Mouse (Mus musculus): Measurements from ENCODE around the gene Lgi1. TPM values are rescaled to one million over a fixed set of nuclear protein-coding genes. Genes with fewer than 3 reads are reported as not detected.

Lgi1 gene
- total RNA-seq, 2 experiments from 2014 or later, result not detected

DNA sequence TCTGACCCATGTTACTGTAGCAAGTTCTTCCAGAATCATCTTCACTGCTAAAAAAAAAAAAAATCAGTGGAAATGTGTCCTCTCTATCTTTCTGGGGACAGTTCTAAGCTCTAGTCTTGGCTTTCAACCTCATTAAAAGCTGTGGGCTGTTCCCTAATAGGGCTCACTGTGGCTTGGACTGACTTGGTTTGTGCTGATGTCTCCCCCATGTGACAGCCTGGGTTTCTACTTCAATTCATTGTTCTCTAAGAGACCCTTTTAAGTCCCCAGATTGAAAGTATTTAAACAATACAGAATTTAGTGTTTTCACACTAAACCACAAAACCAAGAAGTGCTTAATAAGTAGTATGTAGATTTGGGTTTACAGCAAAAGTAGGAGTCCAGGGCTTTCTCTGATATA, 59.4 kb downstream of the Lgi1 start:
- no peak for ATAC-seq (replicated peaks; ENCODE audit: low FRiP score, poor library complexity, severe bottlenecking)

DNA sequence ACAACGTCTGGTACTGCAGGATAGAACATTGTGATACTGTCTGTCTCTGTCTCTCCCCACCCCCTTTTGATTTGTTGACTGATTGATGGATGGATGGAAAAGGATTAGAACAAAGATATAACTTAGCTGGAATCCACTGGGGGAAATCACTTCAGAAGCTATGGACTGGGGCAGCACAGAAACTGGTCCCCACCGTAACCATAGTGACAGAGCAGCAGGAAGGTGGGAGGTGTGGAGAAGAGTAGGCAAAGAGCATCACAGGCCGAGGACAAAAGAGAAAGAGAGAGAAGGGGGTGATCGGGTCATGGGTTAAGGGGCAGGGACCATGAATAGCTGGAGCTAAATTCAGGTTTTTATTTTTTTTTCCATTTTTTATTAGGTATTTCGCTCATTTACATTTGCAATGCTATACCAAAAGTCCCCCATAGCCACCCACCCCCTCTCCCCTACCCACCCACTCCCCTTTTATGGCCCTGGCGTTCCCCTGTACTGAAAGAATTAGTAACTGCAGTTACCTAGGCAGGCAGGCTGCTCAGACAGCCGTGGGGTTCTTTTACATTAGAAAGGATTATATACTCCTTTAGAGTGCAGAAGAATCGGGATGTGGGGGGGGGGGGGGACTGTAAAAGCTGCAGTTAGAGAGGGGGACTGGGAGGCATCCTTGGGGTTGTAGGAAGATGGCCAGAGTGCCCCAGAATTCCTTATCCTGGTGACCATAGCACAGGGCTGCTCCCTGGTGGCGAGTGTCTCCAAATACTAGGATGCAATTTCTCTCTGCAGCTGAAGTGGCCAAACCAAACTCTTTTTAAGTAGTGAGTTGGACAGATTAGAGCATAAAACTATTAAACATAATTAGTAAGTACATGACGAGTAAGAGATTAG, 60.1 kb downstream of the Lgi1 start:
- ATAC-seq (replicated peaks; ENCODE audit: low FRiP score, poor library complexity, severe bottlenecking), result no peak

DNA sequence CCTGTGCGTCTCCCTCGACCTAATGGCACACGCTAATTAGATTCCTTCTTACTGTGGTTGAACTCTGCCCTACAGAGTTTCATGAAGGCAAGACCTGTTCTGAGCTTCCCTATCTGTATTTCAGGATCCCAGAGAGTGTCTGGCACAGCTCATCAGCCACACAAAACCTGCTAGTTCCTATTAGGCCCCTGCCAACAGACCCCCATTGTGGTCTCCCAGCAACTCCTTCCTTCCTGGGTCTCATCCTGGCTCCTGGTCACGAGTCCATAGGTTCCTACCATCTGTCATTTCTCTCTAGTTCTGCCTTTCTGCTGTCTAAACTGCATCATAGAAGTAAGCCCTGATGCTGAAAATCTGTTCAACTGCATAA, 60.7 kb downstream of the Lgi1 start:
- no peak for ATAC-seq (replicated peaks; ENCODE audit: low FRiP score, poor library complexity, severe bottlenecking)

DNA sequence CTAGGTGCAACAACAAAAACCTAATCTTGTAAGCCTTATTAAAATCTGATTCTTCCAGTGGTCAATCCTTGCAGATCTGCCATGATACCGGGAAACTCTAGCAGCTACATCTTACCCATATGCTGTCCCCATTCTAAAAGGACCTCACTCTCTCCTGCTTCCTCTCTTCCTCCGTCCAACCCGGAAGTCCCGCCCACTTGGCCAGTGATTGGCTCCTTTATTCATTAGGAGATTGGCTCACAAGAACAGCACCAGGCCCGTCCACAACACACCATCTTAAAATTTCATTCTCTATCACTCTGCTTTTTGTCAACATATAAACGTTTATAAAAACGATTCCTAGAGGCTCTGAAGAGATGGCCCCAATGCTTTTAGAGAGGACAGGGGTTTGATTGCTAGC, 61.5 kb downstream of the Lgi1 start:
- ATAC-seq (replicated peaks; ENCODE audit: low FRiP score, poor library complexity, severe bottlenecking), result no peak

DNA sequence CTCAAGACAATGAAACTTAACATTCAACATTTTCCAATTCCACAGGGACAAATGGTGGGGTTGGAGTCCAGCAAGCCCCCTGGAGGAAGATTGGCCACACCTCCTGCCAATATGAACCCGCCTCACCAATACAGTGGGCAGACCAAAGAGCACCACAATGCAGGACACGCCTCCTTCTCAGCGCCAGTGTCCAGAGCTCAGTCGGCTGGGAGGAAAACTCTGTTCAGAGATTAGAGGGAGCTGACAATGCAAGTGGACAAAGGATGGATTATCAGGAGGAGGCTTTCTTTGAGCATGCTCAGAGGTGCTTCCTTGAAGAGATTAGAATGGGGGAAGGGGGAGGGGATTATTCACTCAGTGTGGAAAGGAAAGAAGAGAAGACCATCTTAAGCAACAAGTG, 62.7 kb downstream of the Lgi1 start:
- no peak for ATAC-seq (replicated peaks; ENCODE audit: low FRiP score, poor library complexity, severe bottlenecking)

DNA sequence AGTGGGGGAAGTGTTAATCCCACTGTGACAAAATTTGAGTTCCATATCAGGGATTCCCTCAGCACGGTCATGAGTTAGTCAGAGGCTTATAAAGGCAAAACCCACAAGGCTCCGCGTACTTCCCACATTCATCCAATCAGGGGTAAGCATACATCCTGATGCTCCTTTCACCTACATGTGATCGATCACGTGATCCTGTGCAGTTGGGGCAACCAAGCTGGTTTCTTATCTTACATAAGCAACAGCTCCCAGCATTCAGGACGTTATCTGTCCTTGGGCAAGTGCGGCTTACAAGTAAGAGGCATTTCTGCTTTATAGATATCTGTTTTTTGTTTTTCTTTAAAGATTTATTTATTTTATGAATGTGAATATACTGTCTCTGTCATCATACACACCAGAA, 63.7 kb downstream of the Lgi1 start:
- no peak for ATAC-seq (replicated peaks; ENCODE audit: low FRiP score, poor library complexity, severe bottlenecking)

DNA sequence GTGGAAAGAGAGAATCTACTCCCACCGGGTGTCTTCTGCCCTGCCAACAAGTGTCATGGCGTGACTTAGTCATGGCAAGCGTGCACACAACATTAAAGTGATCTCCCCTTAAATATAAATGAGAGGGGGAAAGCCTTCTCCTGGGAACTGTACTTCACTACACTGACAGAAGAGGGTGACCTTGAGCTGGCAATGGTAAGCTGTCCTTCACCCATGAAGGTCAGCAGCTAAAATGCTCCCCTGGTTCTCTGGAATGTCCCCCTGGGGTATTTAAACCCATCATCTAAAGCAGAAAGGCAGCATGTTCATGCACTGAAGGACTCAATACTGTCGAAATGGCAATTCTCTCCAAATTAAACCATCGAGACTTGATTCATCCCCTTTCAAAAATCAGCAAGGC, 64.9 kb downstream of the Lgi1 start:
- ATAC-seq (replicated peaks; ENCODE audit: low FRiP score, poor library complexity, severe bottlenecking), result no peak

DNA sequence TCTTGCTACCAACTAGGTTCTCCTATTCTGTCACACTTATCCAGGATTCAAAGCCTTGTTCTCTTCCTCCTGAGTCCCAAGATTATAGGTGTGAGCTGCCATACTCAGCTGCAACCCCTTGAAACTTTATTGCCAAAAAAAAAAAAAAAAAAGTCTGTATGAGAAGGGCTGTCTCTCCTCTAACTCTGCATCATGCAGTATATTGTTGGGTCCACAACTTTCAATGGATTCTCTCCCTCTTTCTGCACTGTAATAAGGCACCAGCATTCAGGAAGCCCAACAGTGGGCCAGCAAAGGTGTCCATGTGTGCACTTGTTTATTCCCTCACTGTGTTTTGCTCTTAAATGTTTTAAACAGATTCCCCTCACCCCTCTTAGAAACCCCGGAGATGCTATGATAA, 66.7 kb downstream of the Lgi1 start:
- no peak for ATAC-seq (replicated peaks; ENCODE audit: low FRiP score, poor library complexity, severe bottlenecking)

DNA sequence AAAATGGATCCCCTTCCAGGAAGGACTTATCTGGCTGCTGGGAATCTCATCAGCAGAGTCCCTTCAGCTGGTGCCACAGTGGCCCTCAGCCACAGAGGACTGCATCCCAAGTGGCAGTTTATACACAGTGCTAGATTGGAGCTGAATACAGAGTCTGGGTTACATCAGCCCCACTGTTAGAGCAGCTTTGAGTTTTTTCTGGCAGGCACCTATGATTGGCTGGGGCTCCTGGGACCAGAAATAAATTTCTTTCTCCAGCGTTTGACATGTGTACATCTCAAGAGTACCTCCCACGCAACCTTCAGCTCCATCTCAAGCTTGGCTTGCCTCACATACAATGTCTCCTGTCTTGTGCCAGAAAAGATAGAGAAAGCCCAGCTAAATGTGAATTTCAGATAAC, 67.9 kb downstream of the Lgi1 start:
- ATAC-seq (replicated peaks; ENCODE audit: low FRiP score, poor library complexity, severe bottlenecking), result no peak

DNA sequence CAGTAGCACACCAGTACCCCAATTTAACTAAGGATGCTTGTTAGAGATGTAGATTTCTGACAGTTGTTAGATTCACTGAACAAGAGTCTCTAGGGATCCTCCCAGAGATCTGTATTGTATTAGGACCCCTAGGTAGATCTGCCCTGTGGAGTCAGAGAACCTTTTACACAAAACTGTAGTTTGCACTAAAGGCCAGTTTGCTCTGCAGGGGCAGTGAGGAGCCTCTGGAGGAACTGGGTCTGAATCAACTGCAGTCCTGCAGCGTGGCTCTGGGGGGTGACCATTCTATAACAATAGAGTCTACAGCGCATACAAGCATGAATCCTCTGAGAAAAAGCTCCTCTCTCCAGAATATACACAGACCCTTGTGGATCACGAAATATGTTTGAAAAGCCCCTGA, 68.5 kb downstream of the Lgi1 start:
- ATAC-seq (replicated peaks; ENCODE audit: low FRiP score, poor library complexity, severe bottlenecking), result no peak

DNA sequence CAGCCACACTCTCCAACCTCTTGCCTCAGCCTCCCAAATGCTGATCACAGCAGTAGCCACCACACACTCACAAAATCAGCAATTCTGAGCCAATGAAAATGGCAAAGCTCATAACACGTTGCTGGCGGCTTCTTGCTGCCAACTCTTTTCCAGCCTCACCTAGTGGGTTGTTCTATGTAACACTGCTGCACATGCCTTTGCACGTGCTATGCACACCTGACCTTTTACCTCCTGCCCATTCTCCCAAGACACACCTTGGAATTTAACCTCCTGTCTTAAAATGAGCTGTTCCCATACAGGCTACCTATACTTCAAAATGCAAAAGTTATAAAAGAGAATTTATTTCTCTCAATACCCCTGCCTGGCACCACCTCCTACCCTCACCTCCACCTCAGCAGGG, 72.2 kb downstream of the Lgi1 start:
- ATAC-seq (replicated peaks; ENCODE audit: low FRiP score, poor library complexity, severe bottlenecking), result no peak

DNA sequence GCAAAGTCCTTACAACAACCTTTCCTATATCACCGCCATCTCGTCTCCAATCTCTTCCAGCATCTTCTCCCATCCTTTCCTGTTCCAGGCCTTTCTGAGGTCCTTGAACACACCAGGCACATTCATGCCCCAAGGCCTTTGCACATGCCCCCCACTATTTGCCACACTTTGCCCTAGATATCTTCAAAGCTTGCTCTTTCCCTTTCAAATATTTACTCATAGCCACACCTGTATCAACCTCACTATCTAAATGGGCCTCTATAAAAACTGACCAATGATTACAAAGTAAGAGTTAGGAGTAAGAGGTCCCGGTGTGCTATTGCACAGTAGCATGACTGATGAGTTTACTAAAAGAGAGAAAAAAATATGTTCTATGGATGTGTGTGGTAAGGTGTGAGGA, 73.0 kb downstream of the Lgi1 start:
- no peak for ATAC-seq (replicated peaks; ENCODE audit: low FRiP score, poor library complexity, severe bottlenecking)

DNA sequence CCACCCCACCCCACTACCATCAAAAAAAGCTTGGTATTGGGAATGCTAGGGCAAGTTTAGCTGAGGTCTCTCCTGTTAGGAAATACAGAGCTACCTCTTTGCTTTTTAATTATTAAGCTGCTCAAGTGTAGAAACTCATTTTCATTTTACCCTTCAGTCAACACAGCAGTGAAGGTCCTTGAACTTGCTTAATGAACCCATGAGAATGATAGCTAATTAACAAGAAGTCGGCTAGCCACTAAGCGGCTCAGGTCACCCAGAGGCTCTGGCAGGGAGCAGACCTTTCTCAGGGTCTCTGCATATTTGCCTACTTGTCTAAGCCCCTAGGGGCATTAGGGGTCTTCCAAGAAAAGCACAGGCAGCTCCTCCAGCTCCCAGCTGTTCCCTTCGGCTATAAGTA, 75.4 kb downstream of the Lgi1 start:
- ATAC-seq (replicated peaks; ENCODE audit: low FRiP score, poor library complexity, severe bottlenecking), result no peak

DNA sequence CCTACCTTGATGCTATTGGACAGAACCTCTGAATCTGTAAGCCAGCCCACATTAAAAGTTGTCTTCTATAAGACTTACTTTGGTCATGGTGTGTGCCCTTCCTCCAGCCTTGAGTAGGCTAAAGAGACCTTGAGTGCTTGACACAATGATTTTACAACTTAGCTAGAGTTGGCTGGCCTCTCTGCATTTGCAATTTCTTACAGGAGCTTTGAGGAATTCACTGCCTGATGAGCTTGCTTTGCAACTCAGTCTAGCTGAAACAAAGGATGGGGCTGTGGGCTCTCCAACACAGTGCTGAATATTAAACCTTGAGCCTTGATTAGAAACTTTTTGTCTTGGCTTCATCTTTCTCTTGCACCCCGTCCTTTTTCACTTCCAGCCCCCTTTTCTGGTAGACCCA, 78.9 kb downstream of the Lgi1 start:
- ATAC-seq (replicated peaks; ENCODE audit: low FRiP score, poor library complexity, severe bottlenecking), result no peak

DNA sequence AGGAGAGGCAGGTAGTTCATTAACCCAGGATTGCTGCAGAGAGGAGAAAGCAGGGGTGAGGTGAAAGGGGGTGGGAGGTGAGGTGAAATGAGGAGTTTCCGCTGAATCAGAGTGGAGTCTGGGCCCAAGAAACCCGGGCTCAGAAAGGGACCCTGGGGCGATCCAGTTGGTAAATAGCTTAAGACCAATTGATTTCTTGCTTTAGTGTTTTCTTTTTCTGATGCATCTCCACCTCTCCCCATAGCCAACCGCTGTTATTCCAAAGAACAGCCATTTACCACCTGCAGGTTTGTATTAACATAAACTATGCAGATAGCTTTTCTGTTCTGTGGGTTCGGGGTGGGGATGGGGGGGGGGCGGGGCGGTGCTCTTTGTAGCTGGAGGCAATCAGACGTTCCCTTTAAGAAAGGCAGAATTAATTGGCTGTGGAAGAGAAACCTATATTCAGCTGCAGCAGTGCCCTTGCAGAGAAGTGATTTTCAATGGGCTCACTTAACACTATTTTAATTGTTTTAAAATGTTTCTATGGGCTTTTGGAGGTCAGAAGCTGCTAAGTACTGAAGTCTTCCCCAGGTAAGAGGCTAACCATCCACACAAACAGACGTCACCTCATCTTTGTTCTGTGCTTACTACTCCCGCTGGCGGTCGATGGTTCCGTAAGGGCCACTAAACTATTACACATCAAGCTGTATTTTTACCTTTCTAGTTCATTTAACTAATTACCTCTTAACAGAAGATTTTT, 84.1 kb downstream of the Lgi1 start:
- no peak for ATAC-seq (replicated peaks; ENCODE audit: low FRiP score, poor library complexity, severe bottlenecking)

DNA sequence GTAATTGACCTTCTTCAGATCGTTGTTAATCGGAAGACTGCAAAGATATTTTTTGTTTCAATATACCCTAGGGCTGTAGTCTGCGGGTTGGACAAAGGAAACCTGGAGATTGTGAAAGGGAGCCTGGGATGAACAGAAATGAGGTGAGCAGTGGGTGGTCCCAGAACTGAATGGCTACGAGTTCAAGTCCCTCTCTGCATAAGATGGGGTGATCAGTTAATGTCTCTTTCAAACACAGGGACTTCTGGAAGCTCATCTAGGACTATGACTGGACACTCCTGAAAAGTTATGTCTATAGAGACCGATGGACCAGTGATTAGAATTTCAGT, 84.6 kb downstream of the Lgi1 start:
- no peak for ATAC-seq (replicated peaks; ENCODE audit: low FRiP score, poor library complexity, severe bottlenecking)

DNA sequence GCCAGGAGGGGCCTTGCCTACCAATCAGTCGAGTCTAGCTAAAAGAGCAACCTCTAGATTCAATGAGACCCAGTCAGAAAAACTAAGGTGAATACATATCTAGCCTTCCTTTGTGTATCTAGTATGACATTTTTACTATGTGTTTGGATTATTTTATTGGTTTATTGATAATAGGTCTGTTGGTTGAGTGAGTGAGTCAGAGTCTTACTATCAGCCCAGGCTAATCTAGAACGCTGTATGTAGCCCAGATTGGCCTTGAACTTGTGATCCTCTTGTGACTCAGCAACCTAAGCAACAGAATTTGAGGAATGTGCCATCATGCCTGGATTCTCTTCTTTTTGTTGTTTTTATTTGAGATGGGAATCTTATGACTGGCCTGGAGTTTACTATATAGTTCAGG, 86.9 kb downstream of the Lgi1 start:
- ATAC-seq (replicated peaks; ENCODE audit: low FRiP score, poor library complexity, severe bottlenecking), result no peak

DNA sequence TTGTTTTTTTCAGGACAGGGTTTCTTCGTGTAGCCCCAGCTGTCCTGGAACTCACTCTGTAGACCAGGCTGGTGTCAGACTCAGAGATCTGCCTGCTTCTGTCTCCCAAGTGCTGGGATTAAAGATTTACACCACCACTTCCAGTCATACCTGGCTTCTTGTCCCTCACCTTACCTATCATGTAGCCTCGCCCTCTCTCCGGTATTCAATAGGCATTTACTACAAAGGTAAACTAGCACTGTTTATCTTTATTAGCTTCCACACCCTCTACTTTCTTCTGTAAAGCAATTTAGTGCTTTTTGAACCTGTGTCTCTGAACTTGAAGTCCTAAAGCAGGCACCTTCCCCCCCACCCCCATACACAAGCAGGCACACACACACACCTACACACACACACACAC, 87.4 kb downstream of the Lgi1 start:
- no peak for ATAC-seq (replicated peaks; ENCODE audit: low FRiP score, poor library complexity, severe bottlenecking)

DNA sequence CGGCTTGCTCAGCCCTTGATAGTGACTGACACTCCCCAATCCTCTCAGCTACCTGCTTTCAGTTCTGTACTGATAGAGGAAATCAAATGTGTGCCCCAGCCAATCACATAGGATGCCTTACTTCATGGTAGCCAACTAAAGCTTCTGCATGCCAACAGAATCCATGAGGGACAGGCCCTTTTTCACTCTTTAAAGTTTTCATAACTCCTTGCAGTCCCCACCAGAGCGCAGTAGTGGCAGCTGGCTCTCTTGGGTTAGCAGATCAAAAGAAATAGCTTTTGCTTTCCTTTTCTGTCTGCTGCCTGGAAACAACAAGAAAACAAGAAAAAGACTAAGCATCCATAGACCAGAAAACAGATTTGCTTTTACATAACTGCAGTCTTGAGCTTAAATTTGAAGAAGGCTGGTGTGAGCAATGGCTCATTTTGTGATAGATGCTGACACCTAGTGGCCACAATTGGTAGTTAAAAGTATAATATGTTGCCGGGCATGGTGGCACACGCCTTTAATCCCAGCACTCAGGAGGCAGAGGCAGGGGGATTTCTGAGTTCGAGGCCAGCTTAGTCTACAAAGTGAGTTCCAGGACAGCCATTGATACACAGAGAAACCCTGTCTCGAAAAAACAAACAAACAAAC, 88.3 kb downstream of the Lgi1 start:
- ATAC-seq (replicated peaks; ENCODE audit: low FRiP score, poor library complexity, severe bottlenecking), result no peak

DNA sequence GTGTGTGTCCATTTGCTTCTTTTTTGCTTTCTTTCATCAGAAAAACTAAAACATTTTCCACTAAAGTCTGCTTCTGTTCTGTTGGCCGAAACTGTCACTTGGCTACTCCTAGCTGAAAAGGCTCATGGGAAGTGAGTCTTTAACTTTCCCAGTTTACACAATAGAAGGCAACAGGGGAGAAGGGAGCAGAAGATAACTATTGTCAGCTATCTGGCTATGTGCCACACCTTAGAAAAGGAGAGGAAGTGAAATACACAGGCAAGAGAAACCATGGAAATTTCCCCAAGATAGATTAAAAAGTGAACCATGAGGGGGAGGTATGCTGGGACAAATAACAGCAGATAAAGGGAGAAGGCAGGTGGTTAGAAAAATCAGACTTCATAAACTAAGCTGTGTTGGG, 89.9 kb downstream of the Lgi1 start:
- no peak for ATAC-seq (replicated peaks; ENCODE audit: low FRiP score, poor library complexity, severe bottlenecking)

DNA sequence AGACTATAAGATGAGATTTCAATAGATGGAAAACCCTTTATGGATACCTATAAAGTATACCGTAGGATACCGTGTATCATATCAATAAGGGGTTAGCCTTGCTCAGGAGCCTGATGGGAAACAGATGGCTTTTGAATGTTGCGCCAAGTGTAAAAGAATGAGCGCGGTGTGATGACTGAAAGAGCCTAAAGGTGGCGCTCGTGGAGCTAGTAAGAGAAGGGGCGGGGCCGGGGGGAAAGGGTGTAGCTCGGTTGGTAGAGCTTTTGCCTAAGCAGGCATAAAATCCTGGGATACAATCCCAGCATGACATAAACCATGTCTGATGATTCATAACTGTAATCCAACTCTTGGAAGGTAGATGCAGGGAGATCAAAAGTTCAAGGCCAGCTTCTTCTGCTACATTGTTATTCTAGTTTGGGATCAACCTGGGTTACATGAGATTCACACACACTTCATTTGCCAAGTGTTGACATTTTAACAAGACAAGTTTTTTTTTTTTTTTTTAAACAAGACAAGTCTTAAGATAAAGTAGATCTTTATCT, 90.6 kb downstream of the Lgi1 start:
- no peak for ATAC-seq (replicated peaks; ENCODE audit: low FRiP score, poor library complexity, severe bottlenecking)

Data from erythroblast, adult 5-6 weeks (primary cell).